Mouse (Mus musculus) liver, adult (tissue): ENCODE data around the gene Dock11.

Source experiments
- GATA4 ChIP-seq: IDR thresholded peaks from 2 replicates; pipeline ENCODE4 v1.6.1; 2014; ENCODE audit warnings: mild to moderate bottlenecking, low read length; ENCODE audit not compliant: insufficient replicate concordance

The Dock11 gene

DNA sequence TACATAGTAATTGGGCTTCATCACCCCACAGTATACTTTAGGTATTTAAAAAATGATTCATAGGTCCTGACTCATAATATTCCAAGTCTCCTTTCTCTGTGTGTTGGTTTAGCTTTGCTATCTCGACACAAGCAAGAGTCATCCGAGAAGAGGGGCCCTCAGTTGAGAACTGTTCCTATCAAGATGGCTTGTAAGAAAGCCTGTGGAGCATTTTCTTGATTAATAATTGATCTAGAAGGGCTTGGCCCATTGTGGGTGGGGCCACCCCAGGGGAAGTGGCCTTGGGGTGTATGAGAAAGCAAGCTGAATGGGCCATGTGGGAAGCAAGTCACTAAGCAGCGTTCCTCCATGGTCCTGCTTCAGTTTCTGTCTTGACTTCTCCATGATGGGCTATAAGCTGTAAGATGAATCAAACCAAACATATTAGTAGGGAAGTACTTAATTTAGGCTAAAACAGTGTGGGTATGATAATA lies 42.3 kb downstream of the Dock11 start:
- no peak for TF ChIP-seq GATA4

DNA sequence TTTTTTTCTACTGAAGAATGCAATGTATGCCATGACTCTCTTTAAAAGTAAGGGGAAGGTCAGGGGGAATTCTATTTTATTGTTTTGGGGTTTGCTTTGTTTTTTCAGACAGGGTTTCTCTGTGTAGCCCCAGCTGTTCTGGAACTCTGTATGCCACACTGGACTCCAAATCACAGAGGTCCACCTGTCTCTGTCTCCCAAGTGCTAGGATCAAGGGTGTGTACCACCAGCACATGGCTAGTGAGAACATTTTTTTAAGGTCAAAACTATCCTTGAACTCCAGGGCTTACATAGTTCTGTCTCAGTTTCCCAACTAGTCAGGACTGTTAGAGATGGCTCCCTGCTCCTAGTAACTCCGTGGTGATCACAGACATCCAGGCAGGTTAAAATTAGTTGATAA lies 43.3 kb downstream of the Dock11 start:
- no peak for TF ChIP-seq GATA4

DNA sequence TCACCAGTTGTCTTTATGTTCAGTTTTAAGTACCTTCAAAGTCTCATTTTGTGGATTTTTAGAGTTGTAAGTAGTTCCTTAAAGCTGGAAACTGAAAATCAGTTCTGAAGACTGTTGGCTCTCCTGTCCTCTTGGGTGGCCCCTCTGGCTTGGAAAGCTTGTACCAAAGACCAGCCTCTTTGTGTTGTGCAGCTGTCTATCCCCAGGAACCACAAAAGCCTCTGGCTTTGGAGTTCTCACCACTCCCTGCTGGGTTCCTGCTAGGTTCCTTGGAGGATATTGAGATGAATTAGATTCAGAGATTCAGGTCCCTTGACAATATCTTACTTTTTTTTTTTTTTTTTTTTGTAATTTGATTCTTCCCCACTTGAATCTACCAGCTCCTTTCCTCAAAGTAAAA lies 44.3 kb downstream of the Dock11 start:
- no peak for TF ChIP-seq GATA4

DNA sequence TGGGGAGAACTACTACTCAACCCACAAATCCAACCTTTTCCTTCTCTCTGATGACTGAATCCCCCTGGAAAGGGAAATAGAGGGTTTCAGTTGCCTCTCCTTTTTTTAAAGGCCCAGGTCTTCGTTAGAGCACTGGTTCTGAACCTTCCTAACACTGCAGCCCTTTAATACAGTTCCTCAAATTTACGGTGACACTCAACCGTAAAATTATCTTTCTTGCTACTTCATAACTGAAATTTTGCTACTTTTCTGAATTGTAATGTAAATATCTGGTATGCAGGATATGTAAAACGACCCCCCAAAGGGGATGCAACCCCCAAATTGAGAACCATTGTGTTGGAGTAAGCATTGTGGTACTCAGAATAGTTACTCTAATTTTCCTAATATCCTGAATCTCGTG lies 49.5 kb downstream of the Dock11 start:
- TF ChIP-seq GATA4, result no peak

DNA sequence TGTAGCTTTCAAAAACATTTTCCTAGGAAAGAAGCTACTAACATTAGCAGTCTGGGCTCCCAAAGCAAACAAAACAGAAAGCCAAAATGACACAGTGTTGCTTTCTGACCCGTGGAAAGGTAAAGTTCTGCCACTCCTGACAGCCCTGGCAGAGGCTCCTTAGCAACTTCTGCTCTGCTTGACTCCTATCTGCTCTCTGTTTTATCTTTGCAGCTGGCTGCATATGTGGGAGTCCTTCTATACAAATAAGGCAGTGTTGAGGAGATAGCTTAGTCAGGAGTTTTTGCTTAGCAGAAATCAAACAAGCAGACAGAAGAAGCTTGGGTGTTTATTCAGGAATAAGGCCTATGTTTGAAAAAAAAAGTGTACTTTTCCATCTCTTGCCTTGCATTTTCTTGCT lies 57.8 kb downstream of the Dock11 start:
- TF ChIP-seq GATA4, result no peak

DNA sequence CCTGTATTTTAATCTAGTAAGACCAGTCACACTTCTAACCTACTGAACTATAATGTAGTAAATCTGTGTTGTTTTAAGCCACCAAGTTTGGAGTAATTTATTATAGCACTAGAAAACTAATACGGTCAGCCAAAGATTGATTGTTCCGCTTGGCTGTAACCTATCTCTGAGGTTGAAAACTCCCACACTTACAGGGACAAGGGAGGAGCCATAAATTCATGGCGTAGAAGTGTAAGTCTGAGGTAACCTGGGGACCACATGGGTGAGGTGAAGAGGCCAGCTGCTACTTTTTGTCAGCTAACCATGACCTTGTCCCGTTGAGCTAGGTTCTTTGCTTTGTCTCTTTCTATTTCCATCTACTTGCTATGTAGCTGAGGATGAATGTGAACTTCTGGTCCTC lies 61.5 kb downstream of the Dock11 start:
- no peak for TF ChIP-seq GATA4

DNA sequence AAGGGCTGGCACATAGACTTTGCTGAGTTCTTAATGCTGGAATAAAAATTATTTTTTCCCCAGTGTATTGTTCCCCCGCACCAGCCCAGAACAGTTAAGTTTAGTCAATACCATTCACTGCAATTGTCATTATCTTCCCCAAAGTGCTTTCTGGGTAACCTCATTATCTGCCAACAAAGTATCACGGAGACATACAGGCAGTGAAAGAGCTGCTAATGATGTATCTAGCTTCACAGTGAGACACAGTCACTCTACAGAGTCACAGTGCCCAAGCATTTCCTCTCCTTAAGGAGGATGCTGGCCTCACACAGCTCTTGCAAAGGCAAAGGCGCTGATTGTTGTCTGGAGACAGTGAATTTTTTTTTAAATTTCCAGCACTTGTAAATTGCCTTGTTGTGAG lies 63.3 kb downstream of the Dock11 start:
- TF ChIP-seq GATA4, result no peak

DNA sequence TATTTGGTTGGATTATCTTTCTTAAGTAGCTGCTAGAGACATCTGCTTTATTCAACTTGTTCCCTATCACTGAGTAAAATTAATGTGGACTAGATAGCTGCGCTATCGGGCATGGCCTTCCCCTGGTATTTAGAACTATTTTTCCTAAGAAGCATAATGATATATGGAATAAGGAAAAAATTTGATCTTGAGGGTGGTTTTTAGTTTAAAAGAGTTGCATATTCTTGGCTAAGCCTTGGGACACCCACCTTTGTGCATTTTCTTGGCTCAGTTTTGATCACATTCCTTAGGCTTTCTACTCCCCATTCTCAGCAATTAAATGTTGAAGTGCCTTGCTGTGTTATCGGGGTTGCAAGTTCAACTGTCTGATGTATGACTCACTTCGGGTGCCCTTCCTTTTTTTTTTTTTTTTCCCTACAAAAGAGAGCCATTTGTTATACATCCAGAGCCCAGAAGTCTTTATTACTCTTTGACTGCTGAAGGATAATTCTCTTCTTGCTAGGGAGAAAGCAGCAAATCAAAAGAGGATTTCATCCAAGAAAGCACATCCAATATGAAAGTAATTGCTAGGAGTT lies 64.0 kb downstream of the Dock11 start:
- no peak for TF ChIP-seq GATA4

DNA sequence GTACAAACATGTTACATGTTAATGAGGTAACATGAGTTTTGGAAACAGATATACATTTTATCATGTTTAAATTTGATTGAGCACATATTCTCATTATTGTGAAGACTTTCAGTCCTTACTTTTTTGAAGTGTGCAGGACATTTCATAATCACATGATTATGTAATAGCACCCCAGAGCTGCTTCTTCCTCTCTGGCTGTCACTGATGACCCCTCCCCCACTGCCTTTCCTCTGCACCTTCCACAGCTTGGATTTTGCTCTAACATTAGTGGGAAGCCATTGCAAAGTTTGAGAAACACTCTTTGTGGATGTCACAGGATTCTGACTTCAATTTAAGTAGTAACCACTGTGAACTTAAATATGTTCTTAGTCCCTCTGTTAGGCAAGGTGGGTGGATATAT lies 67.6 kb downstream of the Dock11 start:
- TF ChIP-seq GATA4, result no peak

DNA sequence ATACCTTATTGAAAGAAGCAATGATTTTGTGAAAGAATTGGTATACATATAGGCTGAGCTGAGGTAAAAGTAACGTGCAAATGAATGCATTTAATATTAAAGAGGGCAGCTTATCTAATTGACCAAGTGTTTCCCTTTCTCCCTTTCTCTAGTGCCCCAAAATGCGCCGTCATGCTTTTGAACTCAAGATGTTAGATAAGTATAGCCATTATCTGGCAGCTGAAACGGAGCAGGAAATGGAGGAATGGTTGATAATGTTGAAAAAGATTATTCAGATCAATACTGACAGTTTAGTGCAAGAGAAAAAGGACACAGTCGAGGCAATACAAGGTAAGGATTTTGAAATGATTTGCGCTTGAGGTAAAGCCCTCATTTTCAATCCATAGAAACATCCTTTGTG lies 74.5 kb downstream of the Dock11 start:
- no peak for TF ChIP-seq GATA4

DNA sequence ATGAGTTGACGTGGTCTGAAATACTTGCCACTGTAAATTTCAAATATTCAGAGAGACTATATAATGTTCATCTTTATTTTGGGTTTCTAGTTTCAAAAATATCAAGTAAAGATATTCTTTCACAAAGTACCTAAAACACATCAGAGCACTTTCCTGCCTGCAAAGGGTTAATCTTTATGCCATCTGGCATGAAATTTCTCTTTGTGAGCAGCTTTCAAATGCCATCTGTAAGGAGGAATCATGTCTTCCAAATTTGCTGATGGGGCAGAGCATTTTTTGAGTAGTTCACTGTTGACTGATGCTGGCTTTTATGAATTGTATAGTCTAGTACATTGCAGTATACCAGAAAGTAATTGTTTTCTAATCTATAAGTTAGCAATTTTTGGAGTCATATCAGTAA lies 80.6 kb downstream of the Dock11 start:
- TF ChIP-seq GATA4, result no peak

DNA sequence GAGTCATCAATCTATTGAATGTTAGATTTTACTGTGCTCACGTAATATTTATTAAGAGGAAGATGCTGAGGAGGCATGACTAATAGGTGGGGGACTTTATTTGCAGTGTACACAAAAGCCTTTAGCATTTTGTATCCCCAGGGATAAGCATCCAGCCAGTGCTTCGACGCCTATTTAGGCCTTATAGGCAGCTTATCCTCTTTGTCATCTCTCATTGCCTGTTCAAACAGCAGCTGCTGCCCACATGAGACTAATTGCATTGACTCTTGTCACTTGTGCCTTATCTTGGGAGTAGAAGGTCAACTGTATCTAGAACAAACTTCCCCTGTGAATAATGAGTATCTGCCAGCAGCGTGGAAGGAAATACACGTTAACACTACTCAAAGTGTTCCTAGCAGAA lies 88.0 kb downstream of the Dock11 start:
- no peak for TF ChIP-seq GATA4

DNA sequence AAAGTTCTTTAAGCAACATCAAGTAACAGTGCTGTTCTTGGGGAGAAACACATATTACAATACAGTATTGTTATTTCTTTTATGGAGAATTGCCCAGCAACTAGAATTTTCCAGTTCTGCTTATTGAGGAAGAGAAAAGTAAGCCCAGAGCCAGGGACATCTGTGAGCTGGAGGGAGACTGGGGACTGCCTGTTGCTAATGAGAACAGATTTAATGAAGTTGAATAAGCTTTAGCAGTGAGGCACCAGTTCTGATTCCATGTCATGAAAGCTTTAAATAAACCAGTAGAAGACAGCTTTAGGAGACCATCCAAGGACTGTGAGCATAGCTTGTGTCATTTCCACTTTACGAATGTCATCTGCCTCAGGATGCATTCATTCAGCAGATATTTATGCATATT lies 99.3 kb downstream of the Dock11 start:
- no peak for TF ChIP-seq GATA4

DNA sequence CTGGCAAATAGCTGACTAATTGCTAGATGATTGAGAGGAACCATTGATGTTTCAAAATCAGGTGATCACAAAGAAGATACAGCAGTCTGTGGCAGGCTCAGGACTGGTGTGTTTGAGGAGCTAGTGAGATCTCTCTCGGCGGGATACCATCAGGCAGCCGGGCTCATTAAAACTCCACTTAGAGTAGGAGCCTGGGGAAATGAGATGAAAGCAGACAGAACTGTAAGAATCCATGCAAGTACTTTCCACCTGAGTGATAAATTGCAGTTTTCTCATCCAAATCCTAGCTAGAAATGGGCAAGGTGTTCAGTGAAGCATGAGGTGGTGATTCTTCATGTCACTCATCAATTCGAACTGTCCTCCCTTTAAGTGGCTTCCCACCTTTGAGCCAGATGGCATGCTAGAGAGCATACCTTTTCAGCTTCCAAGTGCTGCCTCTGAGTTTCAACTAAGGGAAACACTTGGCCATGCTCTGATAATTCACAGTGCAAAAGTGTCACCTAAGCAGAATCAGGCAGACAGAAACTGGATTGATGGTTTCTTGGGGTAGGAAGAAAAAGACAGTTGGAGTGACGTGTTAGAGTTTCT lies 102.0 kb downstream of the Dock11 start:
- no peak for TF ChIP-seq GATA4

DNA sequence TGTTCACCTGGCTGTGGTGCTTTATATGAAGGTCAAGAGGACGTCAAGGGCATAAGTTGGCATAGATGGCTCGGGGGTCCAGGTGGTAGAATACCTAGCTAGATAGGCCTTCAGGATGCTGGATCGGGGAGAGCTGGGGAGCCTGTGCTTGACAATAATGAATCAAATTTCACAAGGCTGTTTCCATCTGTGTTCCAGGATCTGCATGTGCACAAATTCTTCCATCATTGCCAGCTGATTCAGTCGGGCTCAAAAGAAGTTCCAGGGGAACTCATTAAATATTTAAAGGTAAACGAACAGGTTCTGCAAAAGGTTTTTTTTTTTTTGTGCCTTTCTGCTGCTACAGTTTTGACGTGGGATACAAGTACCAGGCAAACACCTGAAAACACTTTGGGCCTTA lies 105.6 kb downstream of the Dock11 start:
- no peak for TF ChIP-seq GATA4

DNA sequence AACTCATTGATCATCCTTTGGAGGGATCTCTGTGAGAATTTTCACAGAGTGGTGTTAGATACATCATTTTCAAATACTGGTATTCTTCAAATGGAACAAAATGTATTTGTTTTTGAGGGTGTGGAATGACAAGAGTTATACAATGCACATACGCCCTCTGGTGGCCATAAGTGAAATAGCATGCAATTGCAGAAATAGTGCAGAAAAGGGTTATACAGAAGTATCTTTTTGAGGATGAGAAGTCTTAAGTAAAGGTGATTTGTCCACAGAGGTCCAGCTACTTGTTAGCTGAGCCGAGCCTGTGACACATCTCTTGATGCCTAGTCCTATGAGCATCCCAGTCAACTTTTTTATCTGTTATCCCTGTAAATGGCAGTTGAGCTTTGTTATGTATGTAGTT lies 108.4 kb downstream of the Dock11 start:
- no peak for TF ChIP-seq GATA4

DNA sequence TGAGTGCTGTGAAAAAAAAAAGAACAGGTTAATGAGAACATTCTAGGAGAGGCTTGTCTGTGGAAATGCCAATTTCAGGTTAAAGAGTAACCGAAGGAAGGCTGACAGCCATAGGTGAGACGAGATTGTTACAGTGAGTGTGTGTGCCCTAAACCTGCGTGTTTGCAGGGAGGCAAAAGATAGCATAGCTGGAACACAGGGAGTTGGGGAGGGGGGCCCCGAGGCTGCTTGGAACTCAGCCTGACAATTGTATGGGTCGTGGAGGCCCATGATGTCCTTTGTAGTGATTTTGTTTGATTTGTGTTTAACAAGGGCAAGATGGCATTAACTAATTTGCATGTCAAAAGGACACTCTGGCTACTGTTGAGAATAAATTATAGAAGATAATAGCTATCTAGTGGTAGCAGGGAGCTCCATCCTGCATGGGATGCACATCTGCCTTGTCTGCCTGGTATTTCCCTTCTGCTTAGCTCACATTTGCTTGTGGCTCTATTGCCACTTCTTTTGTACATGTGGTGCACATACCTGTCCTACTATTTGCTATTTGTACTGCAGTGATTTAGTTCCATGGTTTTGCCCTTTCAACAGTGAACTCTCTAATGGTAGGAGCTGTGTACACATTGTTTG lies 109.3 kb downstream of the Dock11 start:
- TF ChIP-seq GATA4, result no peak
